Mouse (Mus musculus) liver, embryonic 14.5 days (tissue): ENCODE data around the gene Calm1.

Experiments used
- CTCF ChIP-seq: IDR thresholded peaks from 2 replicates; pipeline ENCODE4 v1.5.1; 2016; ENCODE audit warnings: antibody characterized with exemption, low read depth, control low read depth
- EP300 ChIP-seq: IDR thresholded peaks from 2 replicates; pipeline ENCODE4 v1.6.1; 2016; ENCODE audit warnings: antibody characterized with exemption, low read depth

DNA sequence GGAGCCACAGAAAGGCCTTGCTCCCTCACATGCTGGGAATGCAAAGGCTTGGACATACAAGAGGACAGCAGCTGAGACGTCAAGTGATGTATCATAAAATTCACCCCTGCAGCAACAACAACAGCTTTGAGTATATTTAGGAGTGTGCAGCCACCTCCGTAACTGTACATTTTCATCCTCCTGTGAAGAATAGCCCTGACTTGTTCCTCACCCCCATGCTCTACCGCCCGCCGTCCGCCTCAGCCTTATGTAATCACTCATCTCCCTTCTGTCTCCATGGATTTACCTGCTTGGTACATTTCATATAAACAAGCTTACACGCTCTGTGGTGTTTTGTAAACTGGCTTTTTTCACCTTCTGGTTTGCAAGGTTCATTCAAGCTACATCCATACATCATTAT, 46.8 kb upstream of the Calm1 start:
- TF ChIP-seq CTCF, result no peak
- TF ChIP-seq EP300, result no peak
